Mouse (Mus musculus) liver, embryonic 16.5 days (tissue): ENCODE measurements at regions not wholly inside any gene's neighbourhood (a gene's known extent, or its start where the extent isn't known, plus 50 kb on each side); places are given as distances from the start of the nearest gene placed in this dataset.

ENCODE experiments used
- ATAC-seq: fragments of 200-750 bp; cut with Nextera tagmentation; 2 replicates; pipeline ENCODE4 v1.8.0; 2017; ENCODE audit warnings: low read depth, mild to moderate bottlenecking, moderate number of reproducible peaks, moderate library complexity
- H3K27ac ChIP-seq: fragments of 300-500 bp; sonication (generic); 2 replicates; pipeline ENCODE4 v1.5.1; 2014; ENCODE audit warnings: mild to moderate bottlenecking, low read length
- H3K27me3 ChIP-seq: fragments of 300-500 bp; sonication (generic); 2 replicates; pipeline ENCODE4 v1.6.1; 2014; ENCODE audit warnings: low read depth, low read length, mixed read lengths; ENCODE audit not compliant: control insufficient read depth, insufficient read depth
- H3K36me3 ChIP-seq: fragments of 300-500 bp; sonication (generic); 2 replicates; pipeline ENCODE4 v1.6.1; 2014; ENCODE audit warnings: mild to moderate bottlenecking; ENCODE audit not compliant: control insufficient read depth, insufficient read depth
- H3K4me1 ChIP-seq: fragments of 300-500 bp; sonication (generic); 2 replicates; pipeline ENCODE4 v1.6.1; 2014; ENCODE audit warnings: low read depth, low read length, mixed read lengths; ENCODE audit not compliant: control insufficient read depth
- H3K4me2 ChIP-seq: fragments of 300-500 bp; sonication (generic); 2 replicates; pipeline ENCODE4 v1.6.1; 2014; ENCODE audit warnings: low read depth, low read length, mixed read lengths
- H3K4me3 ChIP-seq: fragments of 300-500 bp; sonication (generic); 2 replicates; pipeline ENCODE4 v1.5.1; 2014; ENCODE audit warnings: low read depth, mild to moderate bottlenecking, low read length
- H3K9ac ChIP-seq: fragments of 300-500 bp; sonication (generic); 2 replicates; pipeline ENCODE4 v1.6.1; 2014; ENCODE audit warnings: low read depth, low read length
- H3K9me3 ChIP-seq: fragments of 300-500 bp; sonication (generic); replicated peaks from 2 replicates; pipeline ENCODE4 v1.6.1; 2016; ENCODE audit warnings: low read length; ENCODE audit not compliant: control insufficient read depth
- WGBS: fragments of 180-500 bp; shearing (Covaris S2); extraction: QIAGEN DNeasy Blood & Tissue Kit; methylation state at CpG from one replicate; pipeline ENCODE4 v1.1.7; 2014; ENCODE audit not compliant: insufficient replicate concordance; 5-methylcytosine and 5-hydroxymethylcytosine counted together

DNA sequence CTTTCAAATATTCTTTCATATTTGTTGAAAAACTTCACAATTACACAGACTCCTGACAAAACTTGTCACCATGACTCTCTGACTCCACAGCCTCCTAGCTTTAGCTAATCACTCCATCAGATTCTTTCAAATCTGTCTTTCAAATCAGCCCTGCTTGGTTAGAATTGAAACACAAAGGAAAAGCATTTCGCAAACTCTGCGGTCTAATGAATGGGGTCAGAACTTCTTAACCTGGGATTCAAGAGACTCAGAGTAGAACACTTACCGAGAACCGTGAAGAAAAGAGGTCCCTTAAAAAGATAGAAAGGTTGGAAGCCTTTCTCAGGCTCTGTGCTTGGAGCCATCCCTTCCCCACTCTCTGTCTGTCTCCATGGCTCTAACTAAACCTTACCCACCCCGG, 148.9 kb upstream of the Atp1b1 start:
- no peaks in the 10 kb centered on the region for H3K36me3 ChIP-seq
- WGBS, result 71% methylated on average over 5 of the region's 5 CpGs
- no peaks in the 10 kb centered on the region for H3K4me1 ChIP-seq
- no peak overlapping the region for H3K27ac ChIP-seq
- H3K4me3 ChIP-seq, result no peak overlapping the region
- no peaks in the 10 kb centered on the region for H3K27me3 ChIP-seq
- H3K9ac ChIP-seq, result no peak overlapping the region
- no peaks in the 10 kb centered on the region for H3K9me3 ChIP-seq
- no peak for ATAC-seq
- H3K4me2 ChIP-seq, result no peak overlapping the region

DNA sequence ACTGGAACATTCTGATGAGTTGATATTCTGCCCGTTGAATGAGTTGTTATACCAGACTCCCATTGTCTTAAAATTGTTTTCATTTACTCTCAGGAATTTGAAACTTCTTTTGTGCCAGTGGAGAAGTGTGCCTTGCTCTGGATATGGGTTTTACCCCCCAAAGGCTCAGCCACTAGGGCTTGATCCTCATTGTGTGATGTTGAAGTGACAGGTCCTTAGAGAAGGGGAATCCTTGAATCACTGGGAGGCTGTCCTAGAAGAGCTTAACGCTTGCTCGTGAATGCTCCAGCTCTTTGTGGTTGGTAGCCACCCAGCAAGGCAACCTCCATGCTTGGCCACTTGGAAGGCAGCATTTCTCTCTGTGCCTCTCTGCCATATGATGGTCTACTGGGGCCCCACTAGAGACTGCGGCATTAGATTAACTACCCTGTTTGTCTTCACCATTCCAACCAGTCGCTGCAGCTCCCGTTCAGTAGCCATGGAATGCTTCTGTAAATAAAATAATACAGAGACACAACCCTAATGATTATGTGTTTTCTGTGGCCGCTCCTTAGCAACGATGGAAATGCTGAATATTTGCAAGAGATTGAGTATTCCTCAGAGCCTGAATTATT, 148.1 kb upstream of the Atp1b1 start:
- Histone ChIP-seq H3K27me3 (no peaks in the 10 kb centered on the region), H3K27ac (no peak overlapping the region), H3K4me1 (no peaks in the 10 kb centered on the region), H3K9me3 (no peaks in the 10 kb centered on the region), H3K36me3 (no peaks in the 10 kb centered on the region), H3K4me3 (no peak overlapping the region), H3K9ac (no peak overlapping the region), H3K4me2 (no peak overlapping the region)
- 64% methylated on average over 8 of the region's 8 CpGs for WGBS
- ATAC-seq, result no peak

- Histone ChIP-seq H3K9ac (no peak overlapping the region), H3K9me3 (no peaks in the 10 kb centered on the region), H3K4me2 (no peak overlapping the region), H3K4me1 (no peaks in the 10 kb centered on the region), H3K27ac (no peak overlapping the region), H3K36me3 (no peaks in the 10 kb centered on the region), H3K27me3 (no peaks in the 10 kb centered on the region), H3K4me3 (no peak overlapping the region)
- no peak for ATAC-seq
- WGBS, result 52% methylated on average over 3 of the region's 3 CpGs
Observed at GRCm38 (mm10) chr1:164603433-164603832, 145.3 kb upstream of the Atp1b1 start.

DNA sequence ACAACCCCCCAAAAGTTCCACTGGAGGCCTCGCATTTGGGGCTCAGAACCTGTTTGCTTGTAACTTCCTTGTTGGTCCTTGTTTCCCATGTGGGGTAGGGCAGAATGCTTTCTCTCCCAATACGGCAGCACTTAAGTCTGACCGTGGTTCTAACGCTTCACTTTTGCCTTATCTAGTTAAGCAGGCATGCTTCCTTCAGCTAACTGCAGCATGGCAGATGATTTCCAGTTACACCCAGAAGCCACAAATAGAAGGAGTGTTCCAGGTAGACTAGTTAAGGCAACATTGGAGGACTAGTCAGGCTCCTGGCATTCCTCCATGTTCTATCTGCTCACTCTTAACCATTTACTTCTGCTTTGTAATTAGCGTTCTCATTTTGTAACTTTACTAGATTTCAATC, 144.4 kb upstream of the Atp1b1 start:
- 61% methylated on average over 5 of the region's 5 CpGs for WGBS
- no peaks in the 10 kb centered on the region for H3K4me1 ChIP-seq
- no peaks in the 10 kb centered on the region for H3K9me3 ChIP-seq

DNA sequence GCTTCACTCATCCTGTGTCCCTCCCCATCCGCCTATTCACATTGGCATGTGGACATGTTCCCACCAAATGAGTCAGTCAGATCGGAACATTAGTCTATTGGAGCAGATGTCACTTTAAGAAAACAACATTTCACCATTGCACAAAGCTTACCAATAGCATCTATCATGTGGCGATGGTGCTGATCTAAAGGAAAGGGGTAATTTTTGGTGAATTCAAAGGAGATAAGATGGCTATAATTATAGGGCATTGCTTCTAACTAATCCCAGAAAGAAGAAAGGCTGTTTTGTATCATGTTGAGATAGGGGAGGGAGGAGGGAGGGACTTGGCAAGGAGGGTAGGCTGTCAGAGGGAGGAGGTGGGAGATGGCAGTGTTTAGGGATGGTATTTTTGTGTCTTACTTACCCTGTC, 132.1 kb upstream of the Atp1b1 start:
- Histone ChIP-seq H3K36me3 (no peaks in the 10 kb centered on the region), H3K9ac (no peak overlapping the region), H3K27me3 (no peaks in the 10 kb centered on the region), H3K9me3 (no peaks in the 10 kb centered on the region), H3K4me3 (no peak overlapping the region), H3K4me2 (no peak overlapping the region), H3K4me1 (no peaks in the 10 kb centered on the region), H3K27ac (no peak overlapping the region)
- WGBS, result 60% methylated on average over 3 of the region's 3 CpGs
- ATAC-seq, result no peak

More for the DNA sequence above, 144.4 kb upstream of the Atp1b1 start:
- no peak for ATAC-seq
- H3K27me3 ChIP-seq, result no peaks in the 10 kb centered on the region
- no peak overlapping the region for H3K4me2 ChIP-seq
- H3K4me3 ChIP-seq, result no peak overlapping the region
- no peaks in the 10 kb centered on the region for H3K36me3 ChIP-seq
- H3K27ac ChIP-seq, result no peak overlapping the region
- no peak overlapping the region for H3K9ac ChIP-seq

DNA sequence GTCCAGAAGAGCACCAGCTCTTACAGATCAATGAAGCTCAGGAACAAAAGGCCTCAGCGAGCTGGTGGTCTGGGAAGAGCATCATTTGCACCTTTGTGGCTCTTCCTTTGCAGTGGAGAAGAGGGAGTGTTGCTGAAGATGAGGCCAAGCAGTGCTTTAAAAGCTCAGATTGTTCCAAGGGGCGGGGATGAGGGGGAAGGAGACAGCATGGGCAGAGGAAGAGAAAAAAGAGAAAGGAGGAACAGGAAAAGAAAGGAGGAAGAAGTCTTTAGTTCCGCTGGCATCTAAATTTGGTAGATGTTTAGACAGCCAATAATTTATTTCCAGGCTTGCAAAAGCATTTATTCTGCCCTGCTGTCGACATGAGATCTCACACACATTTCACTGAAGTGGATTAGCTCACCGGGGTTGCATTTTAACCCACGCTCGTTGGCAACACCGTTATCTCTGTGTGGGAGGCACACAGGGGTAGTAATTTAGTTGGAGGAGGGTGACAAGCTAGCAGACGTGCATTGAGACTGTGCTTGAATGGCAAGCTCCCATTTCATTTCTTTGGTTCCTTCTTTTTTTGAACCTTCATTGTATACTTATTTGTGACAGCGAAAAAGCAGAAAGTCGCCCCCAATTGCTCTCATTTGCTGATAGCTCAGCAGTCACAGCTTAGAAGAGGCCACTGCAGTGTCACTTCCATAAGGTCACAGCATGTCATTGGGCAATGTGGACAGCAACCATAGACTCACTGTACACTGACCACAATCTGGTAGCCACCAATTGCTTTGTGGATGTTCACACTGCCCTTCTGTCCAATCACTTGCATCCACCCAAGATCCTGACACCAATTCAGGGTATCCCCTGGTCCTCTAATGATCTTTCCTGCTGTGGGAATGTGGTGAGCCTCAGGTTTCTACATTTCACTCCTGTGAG, 128.2 kb upstream of the Atp1b1 start:
- no peak for ATAC-seq
- H3K4me2 ChIP-seq, result no peak overlapping the region

DNA sequence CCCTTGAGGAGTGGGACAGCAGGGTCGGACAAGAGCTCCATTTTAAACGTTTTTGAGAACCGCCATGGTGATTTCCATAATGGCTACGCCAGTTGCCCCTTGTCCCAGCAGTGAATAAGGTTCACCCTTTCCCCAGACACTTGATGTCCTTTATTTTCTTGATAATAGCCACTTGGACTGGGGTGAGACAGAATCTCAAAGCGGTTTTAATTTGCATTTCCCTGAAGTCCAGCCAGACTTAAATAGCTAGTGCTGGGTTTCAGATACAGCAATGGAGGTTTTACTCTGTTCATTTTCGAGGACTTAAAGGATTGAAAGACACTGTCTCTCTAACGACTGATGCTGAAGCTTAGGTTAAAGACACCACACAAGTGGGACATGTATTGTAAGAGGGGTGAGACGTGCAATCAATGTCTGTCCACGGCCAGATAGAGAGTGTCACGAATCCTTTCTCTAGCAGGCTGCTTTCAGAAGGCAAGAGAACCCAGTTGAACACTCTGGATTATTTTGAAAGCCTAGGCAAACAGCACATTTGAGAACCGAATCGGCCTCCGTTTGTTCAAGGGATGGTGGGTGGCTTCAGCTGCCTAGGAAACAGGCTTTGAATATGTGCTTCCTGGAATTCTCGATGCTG, 118.8 kb upstream of the Atp1b1 start:
- Histone ChIP-seq H3K4me3 (no peak overlapping the region), H3K27ac (no peak overlapping the region), H3K4me1 (no peaks in the 10 kb centered on the region), H3K36me3 (no peaks in the 10 kb centered on the region), H3K4me2 (no peak overlapping the region), H3K9me3 (no peaks in the 10 kb centered on the region), H3K27me3 (no peaks in the 10 kb centered on the region), H3K9ac (no peak overlapping the region)
- WGBS, result 59% methylated on average over 14 of the region's 14 CpGs
- ATAC-seq, result no peak

More for the DNA sequence above, 128.2 kb upstream of the Atp1b1 start:
- Histone ChIP-seq H3K4me1 (no peaks in the 10 kb centered on the region), H3K36me3 (no peaks in the 10 kb centered on the region), H3K9ac (no peak overlapping the region), H3K4me3 (no peak overlapping the region), H3K9me3 (no peaks in the 10 kb centered on the region), H3K27ac (no peak overlapping the region), H3K27me3 (no peaks in the 10 kb centered on the region)
- WGBS, result 26% methylated on average over 11 of the region's 11 CpGs

DNA sequence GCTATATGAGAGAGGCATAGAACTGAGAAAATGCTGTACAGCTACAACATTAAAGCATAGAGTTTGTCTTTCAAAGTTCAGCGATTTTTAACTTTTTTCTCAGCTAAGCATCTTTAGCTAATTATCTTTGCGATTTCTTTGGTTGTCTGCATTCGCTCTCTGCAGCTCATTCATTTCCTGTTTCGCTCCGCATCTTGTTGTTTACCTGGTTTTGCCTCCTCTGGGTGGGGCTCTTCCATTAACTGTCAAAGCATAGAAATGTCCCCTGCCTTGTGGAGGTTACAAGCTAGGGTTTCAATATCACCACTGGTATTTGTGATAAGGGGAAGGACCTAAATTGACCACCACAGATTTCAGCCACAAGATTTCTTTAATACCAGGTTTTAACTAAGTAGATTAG, 115.5 kb upstream of the Atp1b1 start:
- Histone ChIP-seq H3K36me3 (no peaks in the 10 kb centered on the region), H3K9ac (no peak overlapping the region), H3K4me3 (no peak overlapping the region), H3K9me3 (no peaks in the 10 kb centered on the region), H3K27ac (no peak overlapping the region), H3K27me3 (no peaks in the 10 kb centered on the region), H3K4me2 (no peak overlapping the region), H3K4me1 (no peaks in the 10 kb centered on the region)
- WGBS, result 60% methylated on average over 5 of the region's 5 CpGs
- ATAC-seq, result no peak

DNA sequence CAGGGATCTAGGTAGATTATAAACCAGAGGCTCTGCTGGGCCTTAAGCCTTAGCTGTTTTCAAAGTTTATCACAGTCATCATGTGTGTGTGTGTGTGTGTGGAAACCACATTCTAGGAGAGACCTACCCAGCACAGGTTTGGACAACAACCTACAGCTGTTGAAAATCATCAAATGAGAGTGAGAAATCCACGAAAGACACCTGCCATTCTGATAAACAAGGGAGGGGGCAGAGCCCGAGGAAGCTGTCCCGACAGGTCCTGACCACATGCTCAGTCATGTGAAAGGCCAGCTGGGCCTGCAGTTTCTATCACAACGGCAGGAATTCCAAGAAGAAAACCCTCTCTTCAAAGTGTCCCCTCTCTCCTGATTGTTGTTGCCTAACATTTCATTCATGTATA, 114.0 kb upstream of the Atp1b1 start:
- H3K4me2 ChIP-seq, result no peak overlapping the region
- H3K27ac ChIP-seq, result no peak overlapping the region
- no peak overlapping the region for H3K4me3 ChIP-seq
- H3K36me3 ChIP-seq, result no peaks in the 10 kb centered on the region
- no peaks in the 10 kb centered on the region for H3K27me3 ChIP-seq
- no peak overlapping the region for H3K9ac ChIP-seq
- 39% methylated on average over 4 of the region's 4 CpGs for WGBS
- H3K4me1 ChIP-seq, result no peaks in the 10 kb centered on the region
- H3K9me3 ChIP-seq, result no peaks in the 10 kb centered on the region
- 0 out of 2 replicates have a peak, but pooled peaks have one; percentile 19 for ATAC-seq
